Mouse (Mus musculus) liver, embryonic 14.5 days (tissue): ENCODE data around the gene Ralgps2.

Experiments used
- CTCF ChIP-seq: IDR thresholded peaks from 2 replicates; pipeline ENCODE4 v1.5.1; 2016; ENCODE audit warnings: antibody characterized with exemption, low read depth, control low read depth
- EP300 ChIP-seq: IDR thresholded peaks from 2 replicates; pipeline ENCODE4 v1.6.1; 2016; ENCODE audit warnings: antibody characterized with exemption, low read depth

DNA sequence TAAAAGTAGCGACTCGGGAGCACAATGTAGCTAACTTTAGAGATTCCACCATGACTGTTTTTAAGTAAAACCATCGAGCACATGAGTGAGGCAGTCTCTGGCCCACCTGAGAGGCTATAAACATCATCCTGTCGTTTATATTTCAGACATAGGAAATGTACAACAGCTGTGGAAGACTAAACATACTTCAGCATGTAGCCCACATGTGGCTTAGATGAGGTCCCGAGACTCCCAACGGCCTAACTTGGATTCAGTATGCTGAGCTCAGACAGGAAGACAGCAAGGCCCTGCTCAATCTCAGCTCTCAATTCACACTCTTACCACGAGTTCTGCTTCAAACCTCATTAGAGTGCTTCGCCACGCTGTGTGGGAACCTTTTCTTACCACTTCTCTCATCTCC lies 87.0 kb downstream of the Ralgps2 start:
- TF ChIP-seq EP300 (no peak), CTCF (no peak)
